Mouse (Mus musculus) layer of hippocampus, postnatal 25 days (tissue): ENCODE results near the gene Vps13d. TPM values are rescaled to one million over a fixed set of nuclear protein-coding genes. Genes with fewer than 3 reads are reported as not detected.

Experiments
- DNase-seq, 2 experiments: peaks; one replicate each; pipeline ENCODE4 v3.0.0; 2022; ENCODE audit warnings: mixed read lengths in 2 of 2, low spot score in 1 of 2; ENCODE audit errors: extremely low spot score in 1 of 2
- total RNA-seq, 2 experiments: library from RNA; stranded (reverse); gene quantifications; 2 replicates each; pipeline ENCODE4 v1.2.3; 2021

Vps13d gene
- total RNA-seq, 2 experiments from 2014 or later = 60.5 to 66.0 TPM

GRCm38 (mm10) chr4:145099853-145100252, 95.0 kb downstream of the Vps13d start:
- DNase-seq = no peak

DNA sequence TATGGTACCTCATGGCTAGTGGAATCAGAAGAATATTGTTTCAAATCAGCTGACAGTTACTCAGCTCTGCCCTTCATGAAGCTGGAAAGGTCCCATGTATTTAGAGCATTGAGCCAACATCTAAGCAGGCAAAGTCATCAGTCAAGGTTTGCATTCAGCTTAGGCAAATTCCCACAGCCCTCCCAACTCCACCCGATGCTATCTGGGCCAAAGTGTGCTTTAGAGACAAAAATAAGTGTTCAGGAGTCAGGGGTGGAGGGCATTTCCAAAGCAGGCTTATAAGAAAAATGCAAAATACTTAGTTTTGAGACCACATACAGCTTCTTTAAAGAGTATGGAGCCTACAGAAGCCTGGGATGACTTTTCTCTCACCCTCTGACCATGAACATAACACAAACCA, 95.5 kb downstream of the Vps13d start:
- no peak for DNase-seq

GRCm38 (mm10) chr4:145097974-145098373, 96.8 kb downstream of the Vps13d start:
- DNase-seq = no peak

GRCm38 (mm10) chr4:145096481-145097039, 98.2 kb downstream of the Vps13d start:
- DNase-seq = no peak

DNA sequence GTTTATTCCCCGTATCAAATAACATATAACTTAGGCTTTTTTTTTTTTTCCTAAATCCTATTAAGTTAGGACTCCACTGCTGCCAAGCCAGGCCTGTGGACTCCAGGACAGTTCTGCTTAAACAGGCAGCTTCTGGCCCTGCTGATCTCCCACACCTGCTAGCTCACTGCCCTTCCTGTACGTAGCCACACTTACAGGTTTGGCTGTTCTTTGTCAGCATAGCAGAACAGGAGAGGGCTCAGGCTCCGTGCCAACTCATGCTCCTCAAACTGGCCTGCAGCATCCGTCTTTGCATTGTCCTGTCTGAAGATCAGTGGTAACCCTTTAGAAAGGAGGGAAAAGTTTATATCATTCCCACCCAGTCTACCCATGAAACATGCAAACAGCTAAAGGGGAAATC, 108.3 kb downstream of the Vps13d start:
- DNase-seq = no peak

DNA sequence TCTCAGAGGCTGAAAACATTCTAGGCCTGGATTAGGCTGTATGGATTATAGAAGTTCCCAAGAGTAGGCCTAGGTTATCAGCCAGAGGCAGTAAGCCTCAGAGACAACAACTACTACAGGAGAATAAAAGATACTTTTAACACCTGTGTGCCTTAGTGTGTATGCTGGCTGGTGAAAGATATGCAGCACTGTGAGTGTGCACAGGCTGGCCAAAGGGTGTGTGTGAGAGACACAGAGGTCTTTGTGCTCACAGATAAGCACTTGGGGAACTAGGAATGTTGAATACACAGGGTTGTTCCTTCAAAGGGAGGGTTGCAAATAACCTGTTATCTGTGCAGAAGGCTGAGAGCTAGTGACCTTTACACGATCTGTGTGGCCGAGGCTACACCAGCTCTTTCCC, 115.5 kb downstream of the Vps13d start:
- no peak for DNase-seq

- DNase-seq = no peak
Observed at GRCm38 (mm10) chr4:145074276-145074675, 120.5 kb downstream of the Vps13d start.

- no peak for DNase-seq
Observed at GRCm38 (mm10) chr4:145073728-145074127, 121.1 kb downstream of the Vps13d start.

GRCm38 (mm10) chr4:145071942-145072341, 122.9 kb downstream of the Vps13d start:
- DNase-seq = no peak

GRCm38 (mm10) chr4:145067019-145067680, 127.7 kb downstream of the Vps13d start:
- DNase-seq = no peak

DNA sequence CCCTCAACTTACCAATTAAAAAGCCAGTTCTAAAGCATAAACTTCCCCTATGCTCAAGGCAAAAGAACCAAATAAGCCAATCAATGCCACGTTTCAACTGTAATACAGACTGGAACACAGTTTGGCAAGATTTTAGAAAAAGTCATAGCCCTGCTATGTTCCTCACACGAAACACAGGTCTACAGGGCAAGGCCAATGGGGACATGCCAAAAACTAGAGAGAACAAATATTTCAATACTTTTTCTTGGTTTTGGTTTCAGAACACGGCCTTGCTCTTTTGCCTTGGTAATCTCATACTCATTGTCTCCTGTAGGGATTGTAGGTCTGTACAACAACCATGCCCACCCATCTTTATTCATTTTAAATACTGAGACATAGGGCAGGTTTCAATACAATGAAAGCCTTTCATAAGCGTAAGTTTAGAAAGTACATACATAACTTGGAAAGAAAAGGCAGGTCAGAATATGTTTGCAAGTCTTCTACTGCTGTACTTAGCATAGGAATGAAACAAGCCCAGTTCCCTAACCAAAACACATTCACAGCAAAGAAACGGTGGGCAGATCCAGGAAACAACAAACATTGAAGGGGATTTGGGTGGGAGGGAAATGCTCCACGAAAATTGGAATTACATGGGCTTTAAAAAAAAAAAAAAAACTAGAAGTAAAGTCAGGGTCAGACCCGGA, 128.3 kb downstream of the Vps13d start:
- no peak for DNase-seq

DNA sequence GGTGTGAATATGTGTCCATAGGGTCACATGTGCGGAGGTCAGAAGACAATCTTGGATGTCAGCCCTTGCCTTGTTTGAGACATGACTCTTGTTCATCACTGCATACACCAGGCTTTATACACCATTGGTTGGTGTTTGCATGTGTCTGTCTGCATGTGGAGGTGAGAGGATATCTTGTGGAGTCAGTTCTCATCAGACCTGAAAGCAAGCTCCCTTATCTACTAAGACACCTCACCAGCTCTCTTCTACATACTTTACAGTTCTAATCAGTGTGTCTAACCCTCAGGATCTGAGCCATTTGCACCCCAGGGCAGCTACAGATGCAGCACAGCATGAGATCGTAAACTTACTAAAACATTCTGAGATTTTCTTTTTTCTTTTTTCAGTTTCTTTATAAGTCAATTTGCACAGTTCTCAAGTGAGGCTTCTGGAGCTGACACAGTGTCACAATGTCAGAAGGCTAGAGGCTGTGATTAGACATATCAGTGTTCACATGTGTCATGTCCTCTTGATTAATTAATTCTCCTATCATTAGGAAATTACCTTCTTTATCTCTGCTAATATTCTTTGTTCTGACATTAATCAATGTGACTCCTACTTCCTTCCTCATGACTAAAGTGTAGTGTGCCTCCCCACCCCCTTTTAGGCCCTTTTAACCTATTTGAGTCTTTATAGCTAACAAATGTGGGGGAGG, 135.9 kb downstream of the Vps13d start:
- no peak for DNase-seq

DNA sequence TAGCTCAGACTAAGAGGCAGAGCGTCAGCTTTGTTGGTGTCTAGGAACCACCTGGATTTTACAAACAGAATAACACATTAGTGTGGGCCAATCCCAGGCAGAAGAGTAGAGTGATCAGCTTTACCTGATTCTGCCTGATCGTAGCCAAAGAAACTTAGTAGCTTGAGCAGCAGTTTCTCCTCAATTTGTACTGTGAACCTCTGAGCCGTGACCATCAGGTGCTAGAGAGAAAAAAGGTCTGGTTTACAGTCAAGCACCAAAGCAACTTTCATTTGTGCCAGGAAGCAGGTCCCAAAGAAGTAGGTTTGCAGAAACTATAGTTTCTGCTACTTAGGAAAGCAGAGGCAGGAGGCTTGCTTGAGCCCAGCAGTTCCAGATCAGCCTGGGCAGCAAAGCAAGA, 138.5 kb downstream of the Vps13d start:
- DNase-seq = no peak

GRCm38 (mm10) chr4:145055792-145056191, 139.0 kb downstream of the Vps13d start:
- DNase-seq = no peak

DNA sequence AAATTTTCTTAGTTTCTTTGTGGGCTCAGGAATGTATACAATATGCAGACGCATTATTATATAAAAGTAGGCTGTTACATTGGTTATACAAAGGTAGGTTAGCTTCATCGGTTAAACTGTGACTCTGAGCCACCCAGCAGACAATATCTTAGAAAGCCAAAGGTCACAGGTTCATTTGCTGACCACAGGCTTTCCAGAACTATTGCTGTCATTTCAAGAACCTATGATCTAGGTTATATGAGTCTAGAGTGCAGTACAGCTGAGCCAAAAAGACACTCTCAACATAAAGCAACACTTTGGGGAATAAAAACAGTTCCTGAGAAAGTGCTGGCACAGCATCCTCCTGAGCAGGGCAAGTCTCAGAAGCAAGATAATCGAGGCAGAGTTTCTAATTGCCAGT, 140.4 kb downstream of the Vps13d start:
- no peak for DNase-seq

DNA sequence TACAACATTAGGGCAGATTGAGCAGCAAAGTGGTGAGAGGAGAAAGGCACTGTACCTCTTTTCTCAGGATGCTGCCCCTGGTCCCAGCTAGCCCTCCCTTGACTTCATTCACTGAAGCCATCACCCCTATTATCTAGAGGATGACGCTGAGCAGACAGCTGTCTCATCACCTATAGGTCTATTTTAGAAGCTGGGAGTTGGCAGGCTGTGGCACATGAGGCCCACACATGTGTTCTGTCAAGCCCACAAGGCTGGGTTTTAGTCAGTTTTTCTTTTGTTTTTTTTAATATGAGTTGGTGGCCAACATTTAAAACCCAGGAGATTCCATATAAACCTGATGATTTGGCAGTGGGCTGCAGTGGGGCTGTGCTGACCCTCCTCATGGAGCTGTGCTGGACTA, 142.1 kb downstream of the Vps13d start:
- no peak for DNase-seq

- DNase-seq = no peak
Observed at GRCm38 (mm10) chr4:145052282-145052681, 142.5 kb downstream of the Vps13d start.

GRCm38 (mm10) chr4:145051209-145051969, 143.4 kb downstream of the Vps13d start:
- DNase-seq = no peak

GRCm38 (mm10) chr4:145050518-145051208, 144.1 kb downstream of the Vps13d start:
- DNase-seq = no peak

DNA sequence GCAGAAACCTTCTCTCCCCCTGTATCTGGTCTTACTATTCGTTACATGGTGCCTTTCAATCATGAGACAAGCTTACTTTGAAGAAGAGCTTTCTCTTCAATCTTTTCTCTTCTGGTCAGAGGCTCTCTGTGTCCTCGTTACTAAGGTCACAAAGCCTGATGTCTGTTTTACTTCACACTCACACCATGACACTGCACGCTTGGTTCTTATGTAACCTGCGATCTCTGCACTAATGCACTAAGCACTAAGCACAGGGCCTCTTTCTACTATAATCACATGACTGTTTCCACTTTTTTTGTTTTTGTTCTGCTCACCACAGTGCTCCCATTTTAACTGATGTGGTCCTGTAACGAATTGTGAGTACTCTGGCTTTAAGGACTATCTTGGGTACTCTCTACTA, 146.8 kb downstream of the Vps13d start:
- no peak for DNase-seq
